Mouse (Mus musculus): Measurements from ENCODE around the gene Iqgap1. TPM values are rescaled to one million over a fixed set of nuclear protein-coding genes. Genes with fewer than 3 reads are reported as not detected.

The Iqgap1 gene
- total RNA-seq, 2 experiments from 2014 or later: 26.3 TPM

DNA sequence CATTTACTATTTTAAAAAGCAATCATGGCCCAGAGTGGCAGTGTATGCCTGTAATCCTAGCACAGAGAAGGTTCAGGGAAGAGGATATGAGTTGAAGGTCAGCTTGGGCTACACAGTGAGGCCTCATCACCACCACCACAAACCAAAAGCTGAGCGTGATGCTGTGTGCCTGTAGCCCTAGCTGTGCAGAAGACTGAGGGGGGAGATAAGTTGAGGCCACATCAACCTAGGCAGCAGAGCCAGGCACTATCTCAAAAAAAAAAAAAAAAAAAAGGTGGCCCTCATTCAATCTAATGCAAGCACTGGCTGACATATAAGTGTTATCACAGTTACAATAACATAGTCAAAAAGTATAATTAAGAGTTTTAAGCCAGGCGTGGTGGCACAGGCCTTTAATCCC lies 106.7 kb downstream of the Iqgap1 start:
- no peak for DNase-seq (ENCODE audit: low spot score in 2 of 2)

DNA sequence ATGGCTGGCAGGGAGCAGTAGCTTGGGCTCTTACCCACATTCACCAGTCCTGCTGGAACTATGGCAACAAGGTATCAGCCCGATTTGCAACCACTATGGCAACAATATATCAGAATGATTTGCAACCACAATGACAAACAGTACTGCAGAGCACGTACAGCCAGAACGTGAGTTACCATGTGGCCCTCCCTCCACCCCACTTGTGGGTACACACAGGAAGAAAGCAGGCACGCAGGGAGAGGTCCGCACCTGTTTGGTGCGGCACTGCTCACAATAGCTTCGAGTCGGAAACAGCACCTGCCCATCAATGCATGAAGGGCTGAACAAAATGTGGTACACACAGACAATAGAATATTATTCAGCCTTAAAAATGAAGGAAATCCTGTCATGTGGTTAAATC lies 107.3 kb downstream of the Iqgap1 start:
- no peak for DNase-seq (ENCODE audit: low spot score in 2 of 2)

DNA sequence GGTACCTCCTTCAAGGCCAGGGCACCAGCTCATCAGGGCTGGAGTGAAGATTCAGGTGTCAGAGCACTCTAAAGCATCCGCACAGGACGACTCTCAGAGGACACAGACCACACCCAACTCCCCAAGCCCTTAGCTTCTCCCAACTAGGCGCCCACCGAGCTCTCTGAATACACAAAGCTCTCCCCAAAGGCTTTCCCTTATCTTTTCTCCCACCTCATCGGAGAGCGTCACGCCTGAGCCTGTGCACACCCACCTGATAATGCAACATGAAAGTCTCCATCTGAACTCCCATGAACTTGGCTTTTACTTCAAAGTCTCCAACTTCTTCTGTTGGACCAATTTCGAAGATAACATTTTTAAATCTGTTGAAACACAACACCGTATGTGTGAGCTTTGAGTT lies 109.0 kb downstream of the Iqgap1 start:
- no peak for DNase-seq (ENCODE audit: low spot score in 2 of 2)

DNA sequence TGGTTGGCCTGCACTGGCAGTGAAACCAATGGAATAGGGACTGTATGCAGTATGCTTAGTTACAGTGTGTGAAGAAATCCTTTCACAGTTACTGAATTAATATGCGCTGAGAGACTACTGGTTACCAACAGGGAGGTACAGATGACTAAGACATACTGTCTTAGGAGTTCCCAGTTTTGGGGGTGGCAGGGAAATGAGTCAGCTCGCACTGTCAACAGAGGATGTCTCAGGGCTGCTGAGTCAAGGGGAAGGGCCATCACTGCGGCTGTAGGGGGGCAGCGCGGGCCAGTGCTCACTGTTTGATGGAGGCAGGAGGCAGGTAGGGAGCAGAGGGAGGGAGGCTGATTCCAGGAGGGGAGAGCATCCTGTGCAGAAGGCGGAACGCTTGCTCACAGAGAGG lies 110.5 kb downstream of the Iqgap1 start:
- peak in 1 of 2 experiments; percentile 18 for DNase-seq (ENCODE audit: low spot score in 2 of 2)

DNA sequence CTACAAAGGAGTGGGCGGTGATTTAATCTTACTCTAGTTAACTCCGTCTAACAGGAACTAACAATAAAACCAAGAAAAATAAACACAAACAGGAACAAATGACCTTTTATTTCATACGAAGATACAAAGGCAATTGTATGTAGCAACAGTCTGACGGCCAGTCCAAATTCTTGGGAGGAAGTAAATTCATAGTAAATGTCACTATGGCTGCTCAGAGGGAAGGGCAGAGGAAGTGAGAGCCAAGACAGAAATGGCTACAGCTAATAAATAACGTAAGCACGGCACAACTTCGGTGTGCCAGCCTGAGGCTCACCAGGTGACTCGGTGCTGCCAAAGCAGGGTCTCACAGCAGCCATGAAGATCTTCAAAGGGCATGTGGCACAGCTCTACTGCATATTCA lies 114.3 kb downstream of the Iqgap1 start:
- no peak for DNase-seq (ENCODE audit: low spot score in 2 of 2)

DNA sequence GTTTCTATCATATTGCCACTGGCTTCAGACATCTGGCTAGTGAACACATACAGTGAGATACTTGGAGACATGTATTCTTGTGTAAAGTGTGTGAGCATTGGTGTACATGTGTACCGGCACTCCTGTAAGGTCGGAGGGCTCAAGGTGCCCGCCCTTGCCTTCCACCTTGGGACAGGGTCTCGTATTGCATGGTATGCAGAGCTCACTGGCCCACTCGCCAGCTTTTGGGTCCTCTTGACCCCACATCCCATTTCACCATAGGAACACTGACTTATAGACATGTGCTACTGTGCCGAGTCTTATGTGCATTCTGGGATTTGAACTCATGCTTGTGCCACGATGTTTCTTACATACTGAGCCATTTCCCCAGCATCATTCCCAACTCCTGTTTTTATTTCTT lies 115.4 kb downstream of the Iqgap1 start:
- no peak for DNase-seq (ENCODE audit: low spot score in 2 of 2)

DNA sequence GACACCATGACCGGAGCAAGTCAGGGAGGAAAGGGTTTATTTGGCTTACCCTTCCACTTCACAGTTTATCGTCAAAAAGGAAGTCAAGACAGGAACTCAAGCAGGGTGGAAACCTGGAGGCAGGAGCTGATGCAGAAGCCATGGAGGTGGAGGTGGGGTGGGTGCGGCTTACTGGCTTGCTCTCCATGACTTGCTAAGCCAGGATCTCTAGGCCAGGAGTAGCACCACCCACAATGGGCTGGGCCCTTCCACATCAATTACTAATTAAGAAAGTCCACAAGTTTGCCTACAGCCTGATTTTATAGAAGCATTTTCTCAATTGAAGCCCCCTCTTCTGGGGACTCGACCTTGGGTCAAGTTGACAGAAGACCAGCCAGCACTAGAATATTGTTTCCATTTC lies 121.7 kb downstream of the Iqgap1 start:
- DNase-seq (ENCODE audit: low spot score in 2 of 2): no peak

DNA sequence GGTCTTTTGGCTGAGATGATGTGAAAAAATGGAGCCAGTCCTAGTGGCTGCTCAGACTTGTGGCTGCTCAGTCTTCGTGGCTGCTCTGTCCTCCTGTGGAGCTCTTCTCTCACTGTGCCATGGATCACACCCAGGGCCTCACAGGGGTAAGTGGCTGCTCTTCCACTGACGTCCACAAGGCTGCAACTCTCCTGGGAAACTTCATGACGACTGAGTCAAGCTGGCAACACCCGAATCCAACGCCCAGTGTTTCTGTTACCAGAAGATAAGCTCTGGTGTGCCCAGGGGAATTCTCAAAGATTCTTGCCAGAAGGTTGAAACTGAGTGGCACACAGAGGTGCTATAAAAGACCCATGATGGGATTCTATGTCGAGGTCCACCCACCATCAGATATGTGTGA lies 123.3 kb downstream of the Iqgap1 start:
- DNase-seq (ENCODE audit: low spot score in 2 of 2): no peak

DNA sequence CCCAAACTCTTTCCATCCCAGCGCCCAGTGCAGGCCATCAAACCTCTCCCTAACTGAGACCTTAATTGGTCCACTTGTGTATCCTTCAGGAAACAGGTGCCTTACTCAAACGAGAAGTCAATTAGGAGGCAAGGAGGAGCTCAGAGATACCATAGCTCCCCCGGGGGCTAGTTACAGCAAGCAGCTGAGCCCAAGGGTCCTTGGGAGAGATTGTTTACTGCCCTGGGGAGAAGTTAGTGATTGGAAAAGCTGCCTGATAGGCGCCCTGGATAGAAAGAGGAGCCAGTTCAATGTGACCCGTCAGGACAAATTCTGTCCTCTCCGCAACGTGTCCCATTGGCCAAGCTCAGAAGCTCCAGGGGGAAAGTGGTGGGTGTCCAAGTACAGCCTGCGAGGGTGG lies 126.1 kb downstream of the Iqgap1 start:
- no peak for DNase-seq (ENCODE audit: low spot score in 2 of 2)

DNA sequence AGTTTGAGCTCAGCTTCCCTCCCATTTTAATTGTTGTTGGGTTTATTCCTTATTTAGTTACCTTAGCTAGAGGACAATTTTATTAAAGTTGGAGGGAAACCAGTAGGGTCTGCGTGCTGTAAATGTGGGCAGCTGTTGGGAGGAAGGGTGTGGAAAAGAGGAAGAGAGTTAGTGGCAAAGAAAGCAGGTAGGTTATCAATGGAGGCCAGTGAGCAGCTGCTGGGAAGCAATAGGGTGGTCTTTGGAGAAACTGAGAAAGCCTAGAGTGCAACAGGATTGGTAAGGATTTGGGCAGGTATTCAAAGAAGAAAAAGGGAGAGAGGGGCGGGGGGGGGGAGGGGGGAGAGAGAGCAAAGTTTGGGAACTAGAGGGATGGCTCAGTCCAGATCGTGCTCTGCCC lies 126.8 kb downstream of the Iqgap1 start:
- DNase-seq (ENCODE audit: low spot score in 2 of 2): no peak

DNA sequence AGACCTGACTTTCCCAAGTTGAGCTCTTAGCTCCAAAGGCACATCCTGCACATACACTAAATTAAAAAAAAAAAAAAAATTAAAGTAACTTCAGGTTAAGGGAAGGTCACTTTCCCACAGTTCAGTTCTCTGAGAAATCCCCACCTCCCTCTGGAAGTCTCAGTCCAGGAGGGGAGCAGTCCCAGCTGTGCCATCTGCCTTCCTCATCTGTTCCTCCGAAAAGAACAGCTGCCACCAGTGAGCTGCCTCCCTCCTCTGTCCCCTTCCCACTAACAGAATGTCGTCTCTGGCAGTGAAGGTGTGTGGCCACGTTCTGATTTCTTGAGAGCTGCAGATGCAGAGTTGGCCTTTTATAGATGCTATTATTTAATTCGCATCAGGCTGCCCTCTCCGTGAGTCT lies 127.9 kb downstream of the Iqgap1 start:
- no peak for DNase-seq (ENCODE audit: low spot score in 2 of 2)

DNA sequence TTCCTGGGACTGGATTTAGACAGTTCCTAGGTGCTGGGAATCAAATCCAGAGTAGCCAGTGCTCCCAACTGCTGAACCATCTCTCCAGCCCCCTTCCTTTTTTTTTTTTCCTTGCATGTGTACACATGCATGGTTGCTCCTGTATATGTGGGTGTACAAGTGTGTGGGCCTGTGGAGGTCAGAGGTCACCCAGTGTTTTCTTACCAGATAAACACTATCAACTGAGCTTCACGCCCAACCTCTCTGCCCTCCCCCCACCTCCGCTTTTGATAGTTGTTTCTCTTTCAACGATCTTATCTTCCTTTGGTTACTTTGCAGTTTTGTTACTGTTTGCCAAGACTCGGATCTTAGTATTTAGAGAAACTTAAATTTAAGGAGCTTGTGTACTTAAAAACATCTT lies 128.9 kb downstream of the Iqgap1 start:
- no peak for DNase-seq (ENCODE audit: low spot score in 2 of 2)

DNA sequence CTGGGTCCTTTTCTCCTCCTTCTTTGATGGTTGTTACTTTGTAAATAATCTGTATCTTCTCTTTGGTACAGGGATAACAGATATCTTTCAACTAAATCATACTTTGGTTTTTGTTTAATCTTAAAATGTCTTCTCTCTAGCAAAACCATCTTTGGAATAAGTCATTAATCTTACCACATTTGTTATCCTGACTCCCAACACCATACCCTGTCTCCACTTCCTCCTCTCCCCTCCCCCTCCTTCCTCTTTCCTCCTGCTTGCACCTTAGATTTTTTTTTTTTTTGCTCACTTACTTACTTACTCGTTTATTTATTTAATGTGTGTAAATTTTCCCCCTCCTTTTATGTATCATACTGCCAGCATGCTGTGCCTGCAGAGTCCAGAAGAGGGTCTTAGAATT lies 129.4 kb downstream of the Iqgap1 start:
- DNase-seq (ENCODE audit: low spot score in 2 of 2): no peak

DNA sequence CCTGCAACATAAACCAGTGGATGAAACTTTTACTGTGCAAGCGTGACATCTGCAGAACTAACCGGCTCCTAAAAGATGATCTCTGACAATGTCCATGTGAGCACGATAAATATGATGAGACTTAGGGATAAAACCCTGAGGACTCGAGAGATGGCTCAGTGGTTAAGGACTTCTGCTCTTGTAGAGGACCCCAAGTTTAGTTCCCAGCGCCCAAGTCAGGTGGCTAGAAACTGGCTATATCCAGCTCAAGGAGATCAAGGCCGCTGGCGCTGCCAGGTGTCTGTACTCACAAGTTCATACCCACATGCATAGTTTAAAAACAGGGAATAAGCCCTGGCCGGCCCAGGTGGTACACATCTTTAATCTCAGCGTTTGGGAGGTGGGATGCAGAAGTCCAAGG lies 133.3 kb downstream of the Iqgap1 start:
- DNase-seq (ENCODE audit: low spot score in 2 of 2): no peak

DNA sequence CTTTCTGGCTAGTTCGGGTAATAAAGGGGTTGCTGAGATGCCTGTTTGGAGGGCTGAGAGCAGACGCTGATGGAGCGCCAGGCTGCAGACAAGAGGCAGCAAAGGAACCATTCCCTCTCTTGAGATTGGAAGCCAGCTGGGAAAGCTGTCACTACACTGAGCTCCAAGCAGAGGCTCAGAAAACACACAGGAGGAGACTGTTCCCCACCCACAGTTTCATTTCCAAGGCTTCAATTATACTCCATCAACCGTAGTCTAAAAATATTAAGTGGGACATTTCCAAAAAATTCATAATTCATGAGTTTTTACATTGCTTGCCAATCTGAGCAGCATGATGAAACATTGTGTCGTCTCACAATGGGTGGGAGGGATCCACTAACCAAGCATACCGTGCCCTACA lies 134.6 kb downstream of the Iqgap1 start:
- DNase-seq (ENCODE audit: low spot score in 2 of 2): peak; percentile 31 to 74

DNA sequence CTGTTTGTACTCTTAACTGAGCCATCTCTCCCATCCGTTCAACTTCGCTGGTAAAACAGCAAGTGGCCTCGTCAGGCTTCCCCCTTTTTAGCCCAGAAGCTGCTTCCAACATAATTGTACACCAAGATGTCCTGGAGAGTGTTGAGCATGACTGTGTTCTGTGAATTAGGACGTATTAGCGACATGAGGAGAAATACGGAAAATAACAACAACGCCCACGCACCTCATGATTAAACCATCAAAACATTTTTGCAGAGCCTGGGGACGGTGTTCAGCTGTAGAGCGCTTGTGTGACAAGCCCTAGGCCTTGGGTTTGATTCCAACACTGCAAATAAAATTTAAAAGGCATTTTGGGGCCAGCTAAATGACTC lies 136.6 kb downstream of the Iqgap1 start:
- peak in 1 of 2 experiments; percentile 55 for DNase-seq (ENCODE audit: low spot score in 2 of 2)

DNA sequence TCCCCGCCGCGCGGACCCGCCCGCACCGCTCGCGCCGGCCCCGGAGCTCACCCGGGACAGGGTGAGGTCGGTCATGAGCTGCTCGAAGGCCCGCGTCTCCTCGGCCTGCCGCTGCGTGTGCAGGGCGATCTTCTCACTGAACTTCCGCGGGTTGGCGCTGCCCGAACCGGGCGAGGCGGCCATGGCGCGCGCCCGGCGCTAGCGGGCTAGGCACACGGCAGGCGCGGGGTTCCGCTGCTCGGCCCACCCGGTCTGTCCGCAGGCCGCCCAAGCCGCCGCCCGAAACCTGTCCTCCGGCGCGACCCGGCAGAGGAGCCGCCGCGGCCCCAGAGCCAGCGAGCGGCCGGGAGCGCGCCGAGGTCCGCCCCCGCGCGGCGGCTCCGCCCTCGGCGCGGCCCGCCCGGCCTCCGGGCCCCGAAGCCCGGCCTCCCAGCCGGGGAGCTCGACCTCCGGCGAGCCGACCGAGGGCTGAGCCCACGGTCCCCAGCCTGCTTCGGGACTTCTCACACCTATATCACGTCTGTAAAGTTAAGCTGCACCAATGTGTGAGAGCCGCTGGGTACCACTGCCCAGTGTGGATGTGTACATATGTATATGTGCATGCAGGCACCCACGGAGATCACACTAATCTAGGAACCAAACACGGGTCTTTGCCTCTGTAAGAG lies 137.1 kb downstream of the Iqgap1 start, which contains the start of gene Crtc3:
TSS of gene Crtc3 (minus strand) at position 322 of the 665 bp plus-strand sequence.
- peak; percentile 62 to 73 for DNase-seq (ENCODE audit: low spot score in 2 of 2)

DNA sequence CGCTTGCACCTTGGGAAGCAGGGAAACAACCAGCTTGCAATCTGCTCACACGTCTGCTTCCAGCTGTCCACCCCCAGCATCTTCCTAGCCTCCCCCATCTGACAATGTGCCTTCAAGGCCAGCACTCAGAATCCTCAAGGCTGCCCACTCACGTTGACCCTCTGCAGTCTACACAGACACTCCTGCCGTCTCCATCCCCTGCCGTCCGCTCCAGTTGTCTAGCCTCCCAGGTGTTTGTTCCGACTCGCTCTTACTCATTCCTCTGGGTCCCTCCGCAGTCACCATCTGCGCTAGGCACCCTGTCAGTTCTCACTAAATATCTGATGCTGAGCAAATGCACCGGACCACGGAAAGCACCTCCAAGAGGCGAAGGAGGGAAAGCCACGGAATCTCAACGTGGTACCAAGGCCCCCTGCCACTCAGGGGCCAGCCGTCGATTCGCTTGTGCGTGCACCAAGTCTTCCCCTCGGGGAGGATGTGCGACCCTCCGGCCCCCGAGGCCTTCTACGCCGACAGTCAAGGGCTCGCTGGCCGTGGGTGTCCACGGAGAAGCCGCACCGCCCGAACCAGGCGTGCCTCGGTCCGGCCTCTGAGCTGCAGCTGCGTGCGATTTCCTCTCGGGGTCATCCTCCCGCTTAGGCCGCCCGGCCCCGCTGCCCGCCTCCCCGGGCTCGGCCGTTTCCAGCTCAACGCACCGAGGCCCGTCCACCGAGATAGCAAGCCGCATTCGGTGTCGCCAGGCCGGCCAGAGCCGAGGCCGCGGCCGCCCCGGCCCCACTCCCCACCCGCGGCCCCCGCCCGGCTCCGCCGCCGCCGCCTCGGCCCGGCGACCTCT lies 137.8 kb downstream of the Iqgap1 start:
- peak; percentile 61 to 77 for DNase-seq (ENCODE audit: low spot score in 2 of 2)

DNA sequence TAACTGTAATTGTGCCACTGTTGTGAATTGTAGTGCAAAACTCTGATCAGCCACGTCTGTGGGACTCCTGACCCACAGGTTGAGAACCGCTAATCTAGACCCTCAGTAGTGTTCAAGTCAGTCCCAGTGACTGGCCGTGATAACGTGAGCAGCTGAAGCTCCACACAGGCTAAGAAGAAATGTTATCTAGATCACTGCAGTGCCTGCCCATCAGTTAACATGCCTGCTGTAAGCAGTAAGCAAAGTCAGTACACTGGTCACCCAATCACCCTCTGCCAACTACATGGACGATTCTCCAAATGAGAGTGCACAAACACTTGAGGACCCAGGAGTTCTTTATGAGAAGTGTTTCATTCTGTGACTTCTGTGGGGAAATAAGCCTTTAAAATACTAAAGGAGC lies 140.1 kb downstream of the Iqgap1 start:
- no peak for DNase-seq (ENCODE audit: low spot score in 2 of 2)

DNA sequence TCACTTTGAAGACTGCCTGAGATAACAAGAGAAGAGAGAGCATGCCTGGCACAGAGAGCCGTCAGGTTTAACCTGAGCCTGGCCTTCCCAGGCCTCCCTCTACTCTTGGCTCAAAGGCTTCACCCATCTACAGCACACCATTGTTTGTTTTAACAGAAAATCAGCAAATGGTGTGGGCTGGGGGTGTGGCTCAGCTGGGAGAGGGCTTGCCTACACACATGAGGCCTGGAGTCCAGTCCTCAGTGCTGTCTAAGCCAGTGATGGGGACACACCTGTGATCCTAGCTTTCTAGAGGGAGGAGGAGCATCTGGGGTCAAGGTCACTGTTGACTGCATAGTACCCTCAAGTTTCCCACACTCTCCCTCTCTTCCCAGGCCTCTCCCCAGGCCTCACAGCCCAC lies 143.1 kb downstream of the Iqgap1 start:
- DNase-seq (ENCODE audit: low spot score in 2 of 2): no peak

DNA sequence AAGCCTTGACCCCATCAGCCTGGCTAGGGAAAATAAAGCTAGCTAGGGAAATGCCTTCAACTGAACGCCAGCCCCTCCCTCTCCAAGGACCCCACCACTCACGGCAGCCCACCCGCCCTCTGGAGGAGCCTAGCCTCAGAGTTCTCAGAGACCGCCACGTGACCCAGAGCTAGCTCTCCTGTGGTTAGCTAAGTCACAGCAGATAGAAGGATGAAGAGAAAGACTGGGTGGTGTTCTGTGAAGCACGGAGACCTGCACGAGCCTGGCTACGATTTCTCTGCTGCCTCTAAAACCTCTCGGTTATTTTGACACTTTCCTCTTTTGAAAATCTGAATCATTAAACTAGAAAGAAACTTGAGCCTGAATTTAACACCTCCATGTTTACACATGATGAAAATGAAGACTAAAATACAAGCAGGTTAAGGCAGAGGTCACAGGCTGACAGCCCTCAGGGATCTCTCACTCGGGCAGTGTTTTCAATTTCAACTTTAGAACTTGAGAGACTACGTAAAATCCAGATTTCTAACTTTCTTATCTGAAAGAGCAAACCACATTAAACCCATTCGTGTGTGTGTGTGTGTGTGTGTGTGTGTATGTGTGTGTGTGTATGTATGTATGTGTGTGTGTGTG lies 145.4 kb downstream of the Iqgap1 start:
- no peak for DNase-seq (ENCODE audit: low spot score in 2 of 2)

DNA sequence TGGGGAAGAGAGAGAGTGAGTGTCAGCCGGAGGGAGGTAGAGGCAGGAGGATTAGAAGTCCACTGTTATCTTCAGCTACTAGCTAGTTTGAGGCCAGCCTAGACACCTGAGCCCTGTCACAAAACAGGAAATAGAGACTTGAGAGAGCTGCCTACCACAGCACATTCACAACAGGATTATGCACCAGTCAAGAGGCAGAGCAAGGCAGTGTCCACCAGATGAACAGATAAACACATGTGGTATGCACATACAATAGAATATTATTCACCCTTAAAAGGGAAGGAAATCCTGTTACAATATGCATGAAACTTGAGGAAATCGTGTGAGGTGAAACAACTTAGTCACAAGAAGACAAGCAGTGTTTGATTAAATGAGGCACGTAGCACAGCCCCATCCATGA lies 153.5 kb downstream of the Iqgap1 start:
- no peak for DNase-seq (ENCODE audit: low spot score in 2 of 2)

Data from layer of hippocampus, postnatal 14 days (tissue).